Mouse (Mus musculus) lung, embryonic 15.5 days (tissue): Measurements from ENCODE around the gene 2700049A03Rik. TPM values are rescaled to one million over a fixed set of nuclear protein-coding genes. Genes with fewer than 3 reads are reported as not detected.
A peak's percentile ranks its signal among the peaks of the same experiment; 100 is the strongest.

ENCODE experiments used
- ATAC-seq: fragments of 200-750 bp; cut with Nextera tagmentation; 2 replicates; pipeline ENCODE4 v1.8.0; 2017; ENCODE audit warnings: moderate number of reproducible peaks, borderline replicate concordance; ENCODE audit not compliant: low FRiP score, low TSS enrichment; ENCODE audit errors: extremely low read depth
- H3K27ac ChIP-seq: fragments of 300-500 bp; sonication (generic); 2 replicates; pipeline ENCODE4 v1.5.1; 2015; ENCODE audit warnings: moderate library complexity, mild to moderate bottlenecking, inconsistent platforms
- H3K27me3 ChIP-seq: fragments of 300-500 bp; sonication (generic); 2 replicates; pipeline ENCODE4 v1.6.1; 2015; ENCODE audit warnings: inconsistent platforms
- H3K36me3 ChIP-seq: fragments of 300-500 bp; sonication (generic); 2 replicates; pipeline ENCODE4 v1.6.1; 2015; ENCODE audit warnings: inconsistent platforms
- H3K4me1 ChIP-seq: fragments of 300-500 bp; sonication (generic); 2 replicates; pipeline ENCODE4 v1.6.1; 2015; ENCODE audit warnings: inconsistent platforms
- H3K4me2 ChIP-seq: fragments of 300-500 bp; sonication (generic); 2 replicates; pipeline ENCODE4 v1.6.1; 2015; ENCODE audit warnings: inconsistent platforms, mild to moderate bottlenecking, moderate library complexity
- H3K4me3 ChIP-seq: fragments of 300-500 bp; sonication (generic); 2 replicates; pipeline ENCODE4 v1.5.1; 2015; ENCODE audit warnings: mild to moderate bottlenecking, inconsistent platforms
- H3K9ac ChIP-seq: fragments of 300-500 bp; sonication (generic); 2 replicates; pipeline ENCODE4 v1.6.1; 2015; ENCODE audit warnings: inconsistent platforms
- H3K9me3 ChIP-seq: fragments of 300-500 bp; sonication (generic); 2 replicates; pipeline ENCODE4 v1.6.1; 2016; ENCODE audit warnings: inconsistent platforms
- WGBS: fragments of 180-500 bp; shearing (Covaris S2); methylation state at CpG from one replicate; pipeline ENCODE4 v1.1.7; 2015; 5-methylcytosine and 5-hydroxymethylcytosine counted together
- polyA plus RNA-seq: library from polyadenylated mRNA; unstranded; fragments of >200 nt; fragmentation: Nextera tagmentation; extraction: Ambion mirVana; gene quantifications from 2 replicates; pipeline ENCODE4 v1.2.1, GENCODE M21; 2015

2700049A03Rik gene
- polyA plus RNA-seq, 1 experiment from 2014 or later = 14.5 TPM

DNA sequence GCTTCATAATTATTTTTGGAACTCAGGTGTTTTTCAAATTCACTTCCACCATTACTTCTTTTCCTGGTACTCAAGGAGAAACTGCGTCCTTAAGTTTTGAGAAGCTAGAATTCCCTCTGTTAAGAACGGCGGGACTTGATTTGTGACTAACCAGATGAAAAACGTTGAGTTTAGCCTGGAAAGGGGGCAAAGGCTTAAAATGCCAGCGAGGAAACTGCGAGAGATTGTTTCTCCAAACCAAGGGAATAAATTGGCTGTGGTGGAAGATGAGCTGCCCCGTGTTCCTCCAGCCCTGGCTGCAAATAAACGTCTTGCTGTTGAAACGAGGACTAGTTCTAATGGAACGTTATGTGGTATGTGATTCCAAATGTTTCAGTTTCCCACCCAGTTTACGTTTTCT is 1.0 kb downstream of the 2700049A03Rik start:
- H3K36me3 ChIP-seq = peaks cover 35% of the 10 kb centered on the region
- 3% methylated on average over 11 of the region's 11 CpGs for WGBS
- peak overlapping the region; percentile 44 for H3K9ac ChIP-seq
- H3K9me3 ChIP-seq = no peaks in the 10 kb centered on the region
- peak overlapping the region; percentile 77 for H3K4me2 ChIP-seq
- no peaks in the 10 kb centered on the region for H3K27me3 ChIP-seq
- H3K4me1 ChIP-seq = peaks cover 16% of the 10 kb centered on the region
- H3K27ac ChIP-seq = no peak overlapping the region
- ATAC-seq = no peak
- peak overlapping the region; percentile 97 for H3K4me3 ChIP-seq

DNA sequence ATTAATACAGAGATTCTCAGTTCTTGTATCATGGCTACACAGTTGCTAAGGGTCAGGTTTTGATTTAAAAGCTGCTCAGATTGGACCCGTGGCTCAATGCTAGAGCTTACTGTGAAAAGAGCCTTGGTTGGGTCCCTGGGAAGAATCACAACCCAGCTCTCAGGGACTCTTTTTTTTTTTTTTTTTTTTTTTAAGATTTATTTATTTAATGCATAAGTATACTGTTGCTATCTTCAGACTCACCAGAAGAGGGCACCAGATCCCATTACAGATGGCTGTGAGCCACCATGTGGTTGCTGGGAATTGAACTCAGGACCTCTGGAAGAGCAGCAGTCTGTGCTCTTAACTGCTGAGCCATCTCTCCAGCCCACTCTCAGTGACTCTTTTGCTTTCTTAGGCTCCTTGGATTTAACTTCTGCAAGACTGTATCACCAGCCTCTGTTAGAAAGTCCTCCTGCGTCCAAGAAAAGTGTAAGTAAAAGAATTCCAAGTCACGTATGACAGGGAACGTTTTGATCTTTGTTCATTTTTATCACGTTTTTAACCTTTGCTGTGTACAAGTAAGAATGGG is 2.7 kb downstream of the 2700049A03Rik start:
- no peak overlapping the region for H3K27ac ChIP-seq
- H3K4me3 ChIP-seq = no peak overlapping the region
- no peak for ATAC-seq
- peaks cover 16% of the 10 kb centered on the region for H3K4me1 ChIP-seq
- peaks cover 37% of the 10 kb centered on the region for H3K36me3 ChIP-seq
- H3K9me3 ChIP-seq = no peaks in the 10 kb centered on the region
- 82% methylated on average over 5 of the region's 5 CpGs for WGBS
- no peak overlapping the region for H3K9ac ChIP-seq
- H3K4me2 ChIP-seq = no peak overlapping the region
- no peaks in the 10 kb centered on the region for H3K27me3 ChIP-seq

DNA sequence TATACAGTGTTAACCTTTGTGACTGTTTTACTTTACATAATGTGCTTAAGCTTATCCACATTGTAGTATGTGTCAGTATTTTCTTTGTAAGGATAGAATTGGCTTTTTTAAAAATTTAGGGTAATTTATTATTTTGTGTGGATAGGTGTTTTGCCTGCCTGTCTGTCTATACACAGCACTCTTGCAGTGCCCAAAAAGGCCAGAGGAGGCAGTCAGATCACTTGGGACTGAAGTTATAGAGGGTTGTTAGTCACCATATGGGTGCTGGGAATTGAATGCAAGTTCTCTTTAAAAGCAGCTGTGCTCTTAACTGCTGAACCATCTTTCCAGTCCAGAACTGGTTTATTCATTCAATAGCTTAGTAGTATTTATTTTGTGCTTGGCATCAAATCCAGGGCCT is 4.5 kb downstream of the 2700049A03Rik start:
- H3K9me3 ChIP-seq = no peaks in the 10 kb centered on the region
- H3K4me1 ChIP-seq = peaks cover 12% of the 10 kb centered on the region
- no peak overlapping the region for H3K4me3 ChIP-seq
- H3K36me3 ChIP-seq = peaks cover 37% of the 10 kb centered on the region
- H3K9ac ChIP-seq = no peak overlapping the region
- no peak for ATAC-seq
- no peak overlapping the region for H3K27ac ChIP-seq
- no peak overlapping the region for H3K4me2 ChIP-seq
- no peaks in the 10 kb centered on the region for H3K27me3 ChIP-seq

DNA sequence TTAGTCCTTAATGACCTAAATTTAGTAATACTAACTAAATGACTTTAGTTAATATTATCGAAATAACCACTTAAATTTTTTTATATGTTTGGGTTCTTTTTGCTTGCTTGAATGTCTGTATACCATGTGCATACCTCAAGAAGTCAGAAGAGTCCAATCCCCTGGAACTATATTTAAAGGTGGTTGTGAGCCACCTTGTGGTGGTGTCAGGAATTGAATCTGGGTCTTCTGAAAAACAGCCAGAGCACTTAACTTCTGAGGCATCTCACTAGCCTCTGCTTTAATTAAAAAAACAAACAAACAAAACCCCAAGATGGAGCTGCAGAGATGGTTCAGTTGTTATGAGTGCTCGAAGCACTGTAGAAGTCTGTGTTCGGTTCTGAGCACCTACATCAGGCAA is 11.0 kb downstream of the 2700049A03Rik start:
- no peaks in the 10 kb centered on the region for H3K4me1 ChIP-seq
- no peak for ATAC-seq
- H3K27me3 ChIP-seq = no peaks in the 10 kb centered on the region
- no peak overlapping the region for H3K9ac ChIP-seq
- peaks cover 44% of the 10 kb centered on the region for H3K36me3 ChIP-seq
- H3K4me3 ChIP-seq = no peak overlapping the region
- no peak overlapping the region for H3K4me2 ChIP-seq
- H3K27ac ChIP-seq = no peak overlapping the region
- H3K9me3 ChIP-seq = no peaks in the 10 kb centered on the region
- WGBS = 81% methylated on average over 3 of the region's 3 CpGs

DNA sequence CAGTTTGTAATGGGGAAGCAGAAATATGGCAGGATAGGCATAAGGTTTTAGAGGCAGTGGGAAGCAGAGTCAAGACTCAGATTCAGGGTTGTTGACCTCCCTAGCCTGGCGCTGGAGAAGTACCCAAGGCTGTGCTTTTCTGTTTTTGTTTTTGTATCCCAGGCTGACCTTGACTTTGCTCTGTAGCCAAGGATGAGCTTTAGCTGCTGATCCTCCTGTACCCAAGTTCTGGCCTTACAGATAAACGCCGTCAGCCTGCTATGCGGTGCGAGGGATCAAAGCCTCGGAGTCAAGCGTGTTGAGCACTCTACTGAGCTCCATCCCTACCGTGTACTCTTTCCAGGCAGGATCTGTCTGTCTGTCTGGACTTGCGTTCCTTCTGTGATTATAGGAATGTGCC is 12.2 kb downstream of the 2700049A03Rik start:
- no peaks in the 10 kb centered on the region for H3K27me3 ChIP-seq
- no peak overlapping the region for H3K9ac ChIP-seq
- no peak overlapping the region for H3K4me3 ChIP-seq
- no peaks in the 10 kb centered on the region for H3K4me1 ChIP-seq
- H3K36me3 ChIP-seq = peaks cover 43% of the 10 kb centered on the region
- H3K27ac ChIP-seq = no peak overlapping the region
- 92% methylated on average over 9 of the region's 9 CpGs for WGBS
- no peak overlapping the region for H3K4me2 ChIP-seq
- H3K9me3 ChIP-seq = no peaks in the 10 kb centered on the region
- ATAC-seq = no peak

DNA sequence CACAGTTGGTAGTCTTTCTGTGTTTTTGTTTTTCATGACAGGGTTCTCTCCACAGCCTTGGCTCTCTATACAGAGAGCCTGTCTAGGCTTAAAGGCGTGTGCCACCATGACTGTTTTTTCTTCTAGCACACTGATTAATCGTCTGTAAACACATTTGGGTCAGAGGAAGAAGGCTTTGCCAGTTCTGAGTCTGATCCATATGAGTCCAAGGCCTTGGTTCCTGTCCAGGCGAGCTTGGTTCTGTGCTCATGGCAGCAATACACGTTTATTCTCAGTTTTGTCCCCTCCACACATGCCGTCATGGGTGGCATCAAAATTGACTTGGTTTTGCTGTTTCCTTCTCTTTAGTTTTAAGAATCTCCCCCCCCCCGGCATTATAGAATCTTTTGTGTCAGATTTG is 12.8 kb downstream of the 2700049A03Rik start:
- Histone ChIP-seq H3K27me3 (no peaks in the 10 kb centered on the region), H3K9ac (no peak overlapping the region), H3K4me3 (no peak overlapping the region), H3K9me3 (no peaks in the 10 kb centered on the region), H3K4me2 (no peak overlapping the region), H3K4me1 (no peaks in the 10 kb centered on the region), H3K27ac (no peak overlapping the region), H3K36me3 (peaks cover 46% of the 10 kb centered on the region)
- ATAC-seq = no peak
- 80% methylated on average over 6 of the region's 6 CpGs for WGBS

DNA sequence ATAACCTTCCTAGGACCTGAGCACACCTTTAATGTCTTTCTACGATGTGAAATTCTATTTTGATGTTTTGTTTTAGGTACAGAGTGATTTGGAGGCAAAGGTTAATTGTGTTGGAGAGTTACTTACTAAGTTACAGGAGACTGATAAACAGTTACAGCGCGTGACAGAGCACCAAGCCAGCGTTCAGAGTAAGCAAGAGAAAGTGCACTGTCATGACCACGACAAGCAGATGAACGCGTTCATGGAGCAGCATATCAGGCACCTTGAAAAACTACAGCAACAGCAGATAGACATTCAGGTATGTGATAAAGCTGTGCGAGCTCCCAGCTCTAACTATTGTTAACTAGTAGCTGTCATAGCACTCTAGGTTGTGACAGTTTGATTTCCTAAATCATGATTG is 13.5 kb downstream of the 2700049A03Rik start:
- H3K4me1 ChIP-seq = no peaks in the 10 kb centered on the region
- H3K36me3 ChIP-seq = peaks cover 52% of the 10 kb centered on the region
- no peaks in the 10 kb centered on the region for H3K27me3 ChIP-seq
- ATAC-seq = no peak
- H3K4me3 ChIP-seq = no peak overlapping the region
- H3K27ac ChIP-seq = no peak overlapping the region
- no peak overlapping the region for H3K4me2 ChIP-seq
- no peak overlapping the region for H3K9ac ChIP-seq
- H3K9me3 ChIP-seq = no peaks in the 10 kb centered on the region
- 92% methylated on average over 8 of the region's 8 CpGs for WGBS

DNA sequence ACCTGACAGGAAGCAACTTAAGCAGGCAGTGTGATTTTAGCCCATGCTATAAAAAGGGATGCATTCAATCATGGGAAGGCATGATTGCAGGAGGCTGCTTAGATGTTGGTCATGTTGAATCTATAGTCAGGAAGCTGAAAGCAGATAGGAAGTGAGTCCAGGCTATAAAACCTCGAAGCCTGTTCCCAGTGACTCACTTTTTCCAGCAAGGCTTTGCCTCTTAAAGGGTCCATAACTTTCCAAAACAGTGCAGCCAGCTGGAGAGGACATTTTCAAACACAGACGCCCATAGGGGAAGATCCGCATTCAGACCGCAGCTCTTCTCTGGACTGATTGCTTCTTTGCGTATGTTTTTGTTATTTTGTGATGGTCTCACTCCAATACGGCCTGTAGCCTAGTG is 18.3 kb downstream of the 2700049A03Rik start:
- H3K27ac ChIP-seq = no peak overlapping the region
- no peak overlapping the region for H3K4me2 ChIP-seq
- 90% methylated on average over 6 of the region's 6 CpGs for WGBS
- H3K4me3 ChIP-seq = no peak overlapping the region
- peaks cover 60% of the 10 kb centered on the region for H3K36me3 ChIP-seq
- ATAC-seq = no peak
- H3K4me1 ChIP-seq = no peaks in the 10 kb centered on the region
- H3K27me3 ChIP-seq = no peaks in the 10 kb centered on the region
- no peak overlapping the region for H3K9ac ChIP-seq
- H3K9me3 ChIP-seq = no peaks in the 10 kb centered on the region

DNA sequence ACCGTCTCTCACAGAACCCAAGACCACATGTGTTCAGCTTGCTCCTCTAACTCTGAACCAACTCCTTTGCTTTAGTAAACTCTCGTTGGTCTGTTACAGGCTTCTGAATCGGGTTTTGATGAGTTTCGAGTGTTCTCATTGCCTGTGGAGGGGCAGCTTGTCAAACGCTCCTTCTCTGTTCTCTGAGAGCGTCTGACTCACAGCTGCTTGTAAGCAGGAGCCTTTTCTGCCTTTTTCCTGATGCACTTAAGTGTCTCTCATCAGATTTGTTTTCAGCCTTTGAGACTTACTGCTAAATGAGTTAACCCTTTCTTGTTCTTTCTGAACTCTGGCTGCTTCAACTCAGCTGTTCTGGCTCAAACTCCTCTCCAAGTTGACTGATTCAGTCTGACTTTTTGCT is 21.3 kb downstream of the 2700049A03Rik start:
- Histone ChIP-seq H3K27ac (no peak overlapping the region), H3K9ac (no peak overlapping the region), H3K36me3 (peaks cover 64% of the 10 kb centered on the region), H3K4me3 (no peak overlapping the region), H3K9me3 (no peaks in the 10 kb centered on the region), H3K4me1 (no peaks in the 10 kb centered on the region), H3K27me3 (no peaks in the 10 kb centered on the region), H3K4me2 (no peak overlapping the region)
- 67% methylated on average over 6 of the region's 6 CpGs for WGBS
- no peak for ATAC-seq

DNA sequence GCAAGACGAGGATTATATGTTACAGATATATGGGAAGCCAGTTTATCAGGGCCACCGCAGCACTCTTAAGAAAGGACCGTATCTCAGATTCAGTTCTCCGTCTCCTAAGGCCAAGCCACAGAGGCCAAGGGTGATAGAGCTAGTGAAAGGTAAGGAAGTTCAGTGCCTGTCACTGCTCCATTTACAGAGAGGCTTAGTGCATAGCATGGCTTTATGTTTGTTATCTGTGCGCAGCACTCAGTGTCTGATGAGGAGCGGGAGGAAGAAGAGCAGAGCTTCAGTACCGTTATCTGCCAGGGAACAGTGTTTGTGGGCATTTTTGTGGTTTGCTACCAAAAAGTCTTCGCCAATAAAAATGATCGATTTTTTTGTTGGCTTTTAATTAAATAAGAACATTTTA is 27.8 kb downstream of the 2700049A03Rik start:
- Histone ChIP-seq H3K27ac (no peak overlapping the region), H3K4me2 (no peak overlapping the region), H3K9me3 (no peaks in the 10 kb centered on the region), H3K4me3 (no peak overlapping the region), H3K4me1 (no peaks in the 10 kb centered on the region), H3K36me3 (peaks cover 52% of the 10 kb centered on the region), H3K9ac (no peak overlapping the region), H3K27me3 (no peaks in the 10 kb centered on the region)
- 93% methylated on average over 9 of the region's 9 CpGs for WGBS
- no peak for ATAC-seq

DNA sequence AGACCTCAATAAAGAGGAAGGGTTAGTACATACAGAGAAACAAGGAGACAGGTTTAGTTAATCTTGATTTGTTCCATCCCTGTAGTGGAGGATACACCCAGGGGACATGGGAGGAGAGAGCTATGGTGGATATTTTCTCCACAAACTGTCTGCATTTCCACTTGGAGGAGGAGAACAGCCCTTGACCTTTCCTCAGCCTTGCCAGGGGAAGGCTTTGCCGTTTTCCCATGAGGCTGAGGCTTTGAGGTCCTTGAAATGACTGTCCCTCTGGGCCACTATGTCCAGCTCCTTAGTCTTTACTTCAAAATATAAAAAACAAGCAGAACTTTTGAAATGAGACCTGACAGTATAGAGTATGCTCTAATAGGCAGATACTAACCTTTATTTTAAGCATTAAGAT is 33.3 kb downstream of the 2700049A03Rik start:
- Histone ChIP-seq H3K9me3 (no peaks in the 10 kb centered on the region), H3K36me3 (peaks cover 48% of the 10 kb centered on the region)
- WGBS = 76% methylated on average over 1 of the region's 1 CpGs

DNA sequence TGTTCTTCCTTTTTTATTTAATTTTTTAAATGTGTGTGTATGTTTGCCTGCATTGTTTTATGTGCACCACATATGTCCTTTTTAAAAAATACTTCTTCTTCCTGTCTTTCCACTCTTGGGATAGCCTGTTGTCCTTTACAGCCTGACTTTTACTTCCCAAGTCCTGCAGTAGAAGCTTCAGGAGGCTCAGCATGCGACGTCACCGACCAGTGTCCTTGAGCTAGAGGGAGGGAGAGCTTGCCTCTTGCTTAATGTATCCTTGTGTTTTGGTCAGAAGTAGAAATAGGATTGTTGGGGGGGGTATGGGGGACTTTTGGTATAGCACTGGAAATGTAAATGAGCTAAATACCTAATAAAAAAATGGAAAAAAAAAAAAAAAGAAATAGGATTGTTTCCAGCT is 47.1 kb downstream of the 2700049A03Rik start:
- H3K27me3 ChIP-seq = no peaks in the 10 kb centered on the region
- no peak overlapping the region for H3K9ac ChIP-seq
- H3K4me3 ChIP-seq = no peak overlapping the region
- ATAC-seq = no peak
- H3K4me1 ChIP-seq = no peaks in the 10 kb centered on the region
- H3K36me3 ChIP-seq = peaks cover 46% of the 10 kb centered on the region
- WGBS = 89% methylated on average over 3 of the region's 3 CpGs
- no peak overlapping the region for H3K4me2 ChIP-seq
- H3K9me3 ChIP-seq = no peaks in the 10 kb centered on the region
- no peak overlapping the region for H3K27ac ChIP-seq

More for the DNA sequence above, 33.3 kb downstream of the 2700049A03Rik start:
- H3K27me3 ChIP-seq = no peaks in the 10 kb centered on the region
- H3K4me1 ChIP-seq = no peaks in the 10 kb centered on the region
- no peak overlapping the region for H3K4me2 ChIP-seq
- ATAC-seq = no peak
- H3K27ac ChIP-seq = no peak overlapping the region
- no peak overlapping the region for H3K9ac ChIP-seq
- H3K4me3 ChIP-seq = no peak overlapping the region

DNA sequence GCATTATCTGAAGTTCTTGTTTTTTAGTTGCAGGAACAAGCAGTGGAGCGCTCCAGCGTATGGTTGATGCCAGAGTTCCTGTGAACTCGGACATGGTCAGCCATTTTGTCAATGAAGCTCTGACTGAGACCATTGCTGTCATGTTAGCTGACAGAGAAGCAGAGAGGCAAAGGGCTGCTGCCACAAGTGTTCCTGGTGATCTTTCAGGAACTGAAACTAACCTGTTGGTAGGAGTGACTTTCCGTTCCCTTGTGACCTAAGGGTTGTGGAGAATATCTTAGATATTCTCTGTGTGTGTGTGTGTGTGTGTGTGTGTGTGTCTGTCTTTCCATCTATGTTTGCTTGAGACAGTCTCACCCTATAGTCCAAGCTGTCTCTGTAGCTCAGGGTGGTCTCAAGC is 47.7 kb downstream of the 2700049A03Rik start:
- Histone ChIP-seq H3K9ac (no peak overlapping the region), H3K4me2 (no peak overlapping the region), H3K4me3 (no peak overlapping the region), H3K27ac (no peak overlapping the region), H3K27me3 (no peaks in the 10 kb centered on the region), H3K4me1 (no peaks in the 10 kb centered on the region), H3K36me3 (peaks cover 46% of the 10 kb centered on the region), H3K9me3 (no peaks in the 10 kb centered on the region)
- ATAC-seq = no peak
- WGBS = 94% methylated on average over 4 of the region's 4 CpGs
